Mouse (Mus musculus) cerebellum, adult 2 months (tissue): Measurements from ENCODE around the gene Syne1. TPM values are rescaled to one million over a fixed set of nuclear protein-coding genes. Genes with fewer than 3 reads are reported as not detected.
A peak's percentile ranks its signal among the peaks of the same experiment; 100 is the strongest.

Source experiments
- DNase-seq, 2 experiments: peaks; one replicate each; pipeline ENCODE4 v3.0.0; 2021
- H3K27ac ChIP-seq: fragments of 200-500 bp; 2 replicates; pipeline ENCODE4 v1.5.1; 2012; ENCODE audit warnings: low read length, control low read depth, inconsistent platforms; ENCODE audit not compliant: insufficient read depth
- H3K27me3 ChIP-seq: fragments of 200-500 bp; 2 replicates; pipeline ENCODE4 v1.6.1; 2012; ENCODE audit warnings: inconsistent platforms, mild to moderate bottlenecking, low read length, moderate library complexity; ENCODE audit not compliant: control insufficient read depth, insufficient read depth
- H3K4me1 ChIP-seq: fragments of 200-500 bp; 2 replicates; pipeline ENCODE4 v1.6.1; 2011; ENCODE audit warnings: low read length; ENCODE audit not compliant: control insufficient read depth, insufficient read depth
- H3K4me3 ChIP-seq: fragments of 200-500 bp; replicated peaks from 2 replicates; pipeline ENCODE3; 2011; ENCODE audit warnings: mild to moderate bottlenecking, low read depth, low read length, control low read depth; ENCODE audit not compliant: insufficient read depth
- CTCF ChIP-seq: fragments of 200-500 bp; IDR thresholded peaks from 2 replicates; pipeline ENCODE4 v1.5.1; 2011; ENCODE audit warnings: low read depth, mild to moderate bottlenecking, control low read depth, low read length, moderate library complexity, borderline replicate concordance; ENCODE audit not compliant: insufficient read depth
- POLR2A ChIP-seq: fragments of 200-500 bp; IDR thresholded peaks from 2 replicates; pipeline ENCODE4 v1.6.1; 2011; ENCODE audit warnings: low read length, control low read depth, borderline replicate concordance; ENCODE audit not compliant: insufficient read depth
- WGBS: fragments of 180-500 bp; shearing (Covaris S2); methylation state at CpG from one replicate; pipeline ENCODE4 v1.1.7; 2018; 5-methylcytosine and 5-hydroxymethylcytosine counted together
- polyA plus RNA-seq: library from polyadenylated mRNA; depleted of rRNA; stranded (reverse); fragments of >200 nt; gene quantifications from 2 replicates; pipeline ENCODE4 v1.2.3, GENCODE M21; 2012

Gene Syne1
- polyA plus RNA-seq, 1 experiment = 295 TPM

DNA sequence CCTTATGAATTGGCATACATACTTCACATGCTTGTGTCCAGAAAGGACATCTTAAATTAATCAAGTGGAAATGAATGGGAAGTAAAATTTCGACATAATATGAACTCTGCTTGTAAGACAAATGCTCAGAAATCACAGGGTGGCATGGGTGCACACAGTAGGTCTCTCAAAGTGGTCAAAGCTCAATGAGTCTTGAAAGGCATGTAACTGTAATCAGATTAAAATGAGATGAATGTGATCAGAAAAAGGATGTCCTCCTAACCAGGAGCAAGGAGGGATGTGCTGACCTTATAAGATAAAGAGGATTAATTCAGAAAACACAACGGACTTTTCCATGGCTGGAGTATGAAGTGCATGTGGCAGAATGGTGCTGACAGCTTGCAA, 453.5 kb downstream of the Syne1 start:
- DNase-seq = no peak
- TF ChIP-seq POLR2A (no peak), CTCF (no peak)
- H3K27me3 ChIP-seq = no peaks in the 10 kb centered on the region
- no peaks in the 10 kb centered on the region; the same call in 1 of the 2 replicates for H3K4me1 ChIP-seq
- WGBS = 41% methylated on average over 2 of the region's 2 CpGs
- H3K4me3 ChIP-seq = no peak overlapping the region
- no peak overlapping the region for H3K27ac ChIP-seq

DNA sequence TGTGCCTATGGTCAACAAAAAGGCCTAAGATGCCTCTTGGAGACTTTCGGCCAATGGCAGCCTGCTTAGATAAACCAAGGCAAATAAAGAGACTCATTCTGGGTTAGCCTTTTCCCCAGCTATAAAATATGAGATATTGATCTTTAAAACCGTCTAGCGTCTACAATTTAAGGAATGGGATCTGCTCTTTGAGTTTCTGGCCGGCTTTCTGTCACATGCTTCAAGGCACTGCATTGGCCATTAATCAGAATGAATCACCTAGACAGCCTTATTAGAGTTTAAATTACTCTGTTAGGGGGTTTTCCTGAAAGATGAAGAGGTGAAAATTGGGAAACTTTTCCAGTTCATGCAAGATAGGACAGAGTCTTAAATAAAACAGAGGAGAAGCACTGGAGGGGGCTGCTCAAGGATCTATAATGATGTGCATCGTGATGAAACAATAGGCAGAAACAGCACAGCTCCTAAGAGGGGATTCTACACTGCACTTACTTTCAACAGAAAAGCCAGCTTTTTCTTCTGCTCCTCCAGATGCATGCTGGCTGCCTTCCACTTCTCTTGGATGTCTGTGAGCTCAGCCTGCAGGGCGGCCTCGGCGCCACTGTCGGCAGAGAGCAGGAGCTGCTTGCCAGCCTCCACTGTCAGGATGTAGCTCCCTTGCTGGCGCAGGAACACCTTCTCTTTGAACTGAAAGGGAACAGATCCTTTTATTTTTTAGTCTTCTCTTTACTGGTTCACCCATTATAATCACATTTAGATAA, 454.1 kb downstream of the Syne1 start:
- TF ChIP-seq CTCF = no peak
- no peak for TF ChIP-seq POLR2A
- 45% methylated on average over 10 of the region's 10 CpGs for WGBS
- Histone ChIP-seq H3K4me1 (no peaks in the 10 kb centered on the region; the same call in 1 of the 2 replicates), H3K27ac (no peak overlapping the region), H3K27me3 (no peaks in the 10 kb centered on the region), H3K4me3 (no peak overlapping the region)
- DNase-seq = peak; percentile 28 to 30

DNA sequence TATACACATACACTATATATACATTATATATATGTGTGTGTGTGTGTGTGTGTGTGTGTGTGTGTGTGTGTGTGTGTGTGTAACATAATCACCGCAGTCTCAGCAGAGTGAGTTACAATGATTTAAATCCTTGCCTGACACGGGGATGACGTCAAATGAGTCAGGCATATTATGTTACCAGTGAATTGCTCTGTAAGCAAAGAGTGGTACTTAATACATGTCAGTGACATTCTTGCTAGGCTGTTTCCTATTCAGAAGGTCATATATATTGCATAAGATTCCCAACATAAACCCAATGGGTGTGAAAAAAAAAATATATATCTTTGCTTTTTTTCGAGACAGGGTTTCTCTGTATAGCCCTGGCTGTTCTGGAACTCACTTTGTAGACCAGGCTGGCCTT, 462.1 kb downstream of the Syne1 start:
- H3K27me3 ChIP-seq = no peaks in the 10 kb centered on the region
- H3K27ac ChIP-seq = no peak overlapping the region
- no peak overlapping the region for H3K4me3 ChIP-seq
- no peak for DNase-seq
- TF ChIP-seq CTCF (no peak), POLR2A (no peak)
- 92% methylated on average over 4 of the region's 4 CpGs for WGBS
- no peaks in the 10 kb centered on the region; the same call in 1 of the 2 replicates for H3K4me1 ChIP-seq

- Histone ChIP-seq H3K4me1 (peaks cover 4% of the 10 kb centered on the region; the same call in 1 of the 2 replicates), H3K4me3 (no peak overlapping the region), H3K27ac (no peak overlapping the region), H3K27me3 (no peaks in the 10 kb centered on the region)
- WGBS = 34% methylated on average over 7 of the region's 7 CpGs
- DNase-seq = peak in 1 of 2 experiments; percentile 28
- TF ChIP-seq POLR2A (no peak), CTCF (no peak)
Observed at GRCm38 (mm10) chr10:5087336-5087735, 463.9 kb downstream of the Syne1 start.

GRCm38 (mm10) chr10:5086329-5086728, 465.0 kb downstream of the Syne1 start:
- Histone ChIP-seq H3K27me3 (no peaks in the 10 kb centered on the region), H3K4me3 (no peak overlapping the region), H3K27ac (no peak overlapping the region), H3K4me1 (peaks cover 4% of the 10 kb centered on the region; the same call in 1 of the 2 replicates)
- no peak for TF ChIP-seq POLR2A
- no peak for TF ChIP-seq CTCF
- DNase-seq = no peak
- 84% methylated on average over 6 of the region's 6 CpGs for WGBS

- TF ChIP-seq CTCF (no peak), POLR2A (no peak)
- Histone ChIP-seq H3K27ac (no peak overlapping the region), H3K27me3 (no peaks in the 10 kb centered on the region), H3K4me3 (no peak overlapping the region), H3K4me1 (peaks cover 4% of the 10 kb centered on the region; the same call in 1 of the 2 replicates)
- no peak for DNase-seq
- WGBS = 83% methylated on average over 5 of the region's 5 CpGs
Observed at GRCm38 (mm10) chr10:5085792-5086191, 465.5 kb downstream of the Syne1 start.

- H3K27me3 ChIP-seq = no peaks in the 10 kb centered on the region
- TF ChIP-seq POLR2A = no peak
- TF ChIP-seq CTCF = no peak
- 78% methylated on average over 6 of the region's 6 CpGs for WGBS
- no peak for DNase-seq
- H3K4me3 ChIP-seq = no peak overlapping the region
- peaks cover 4% of the 10 kb centered on the region; the same call in 1 of the 2 replicates for H3K4me1 ChIP-seq
- H3K27ac ChIP-seq = 0 out of 2 replicates have a peak overlapping the region, but pooled peaks have one; percentile 21
Observed at GRCm38 (mm10) chr10:5083716-5084115, 467.6 kb downstream of the Syne1 start.

- WGBS = 23% methylated on average over 9 of the region's 9 CpGs
- TF ChIP-seq POLR2A (no peak), CTCF (no peak)
- Histone ChIP-seq H3K4me3 (no peak overlapping the region), H3K27ac (no peak overlapping the region), H3K27me3 (no peaks in the 10 kb centered on the region), H3K4me1 (0 out of 2 replicates have a peak, but pooled peaks cover 4% of the 10 kb centered on the region)
- DNase-seq = peak; percentile 49 to 54
Observed at GRCm38 (mm10) chr10:5079945-5080468, 471.3 kb downstream of the Syne1 start.
